Mouse (Mus musculus): ENCODE results near the gene Sema4d. TPM values are rescaled to one million over a fixed set of nuclear protein-coding genes. Genes with fewer than 3 reads are reported as not detected.

Sema4d gene
- polyA plus RNA-seq, 1 experiment from 2014 or later: 10.8 TPM

GRCm38 (mm10) chr13:51756019-51756418 is 37.5 kb downstream of the Sema4d start:
- H3K27ac ChIP-seq: peak overlapping the region; percentile 80
- ATAC-seq: no peak
- H3K4me2 ChIP-seq: peak overlapping the region; percentile 32
- 83% methylated on average over 9 of the region's 9 CpGs for WGBS (ENCODE audit: insufficient replicate concordance)
- peaks cover 85% of the 10 kb centered on the region for H3K4me1 ChIP-seq
- H3K9me3 ChIP-seq (replicated peaks): no peaks in the 10 kb centered on the region
- H3K9ac ChIP-seq: peak overlapping the region; percentile 33; the same call in 1 of the 2 replicates
- H3K4me3 ChIP-seq: no peak overlapping the region
- no peaks in the 10 kb centered on the region for H3K36me3 ChIP-seq
- H3K27me3 ChIP-seq (replicated peaks): no peaks in the 10 kb centered on the region

- Histone ChIP-seq H3K9ac (no peak overlapping the region), H3K27ac (peak overlapping the region; percentile 80)
Observed at GRCm38 (mm10) chr13:51755584-51755983, 38.0 kb downstream of the Sema4d start.

GRCm38 (mm10) chr13:51754559-51755126 is 38.9 kb downstream of the Sema4d start:
- WGBS (ENCODE audit: insufficient replicate concordance): 62% methylated on average over 13 of the region's 13 CpGs
- H3K4me2 ChIP-seq: no peak overlapping the region; the same call in 1 of the 2 replicates
- H3K27me3 ChIP-seq (replicated peaks): no peaks in the 10 kb centered on the region
- ATAC-seq: no peak
- no peaks in the 10 kb centered on the region for H3K9me3 ChIP-seq (replicated peaks)
- peak overlapping the region; percentile 34; the same call in 1 of the 2 replicates for H3K27ac ChIP-seq
- H3K4me3 ChIP-seq: no peak overlapping the region
- no peaks in the 10 kb centered on the region for H3K36me3 ChIP-seq
- peaks cover 94% of the 10 kb centered on the region for H3K4me1 ChIP-seq
- H3K9ac ChIP-seq: 0 out of 2 replicates have a peak overlapping the region, but pooled peaks have one; percentile 8

More at GRCm38 (mm10) chr13:51755584-51755983, 38.0 kb downstream of the Sema4d start:
- ATAC-seq: no peak
- Histone ChIP-seq H3K36me3 (no peaks in the 10 kb centered on the region), H3K4me1 (peaks cover 89% of the 10 kb centered on the region), H3K9me3 (replicated peaks) (no peaks in the 10 kb centered on the region), H3K4me2 (no peak overlapping the region; the same call in 1 of the 2 replicates), H3K4me3 (no peak overlapping the region), H3K27me3 (replicated peaks) (no peaks in the 10 kb centered on the region)
- 79% methylated on average over 7 of the region's 7 CpGs for WGBS (ENCODE audit: insufficient replicate concordance)

- Histone ChIP-seq H3K27me3 (replicated peaks) (no peaks in the 10 kb centered on the region), H3K4me1 (peaks cover 97% of the 10 kb centered on the region), H3K27ac (peak overlapping the region; percentile 47; the same call in 1 of the 2 replicates), H3K4me2 (no peak overlapping the region), H3K9me3 (replicated peaks) (no peaks in the 10 kb centered on the region), H3K4me3 (no peak overlapping the region), H3K9ac (no peak overlapping the region), H3K36me3 (no peaks in the 10 kb centered on the region)
- 64% methylated on average over 5 of the region's 5 CpGs for WGBS (ENCODE audit: insufficient replicate concordance)
- no peak for ATAC-seq
Observed at GRCm38 (mm10) chr13:51753802-51754444, 39.6 kb downstream of the Sema4d start.

- H3K9me3 ChIP-seq (replicated peaks): no peaks in the 10 kb centered on the region
- no peaks in the 10 kb centered on the region for H3K27me3 ChIP-seq (replicated peaks)
- H3K4me1 ChIP-seq: peaks cover 100% of the 10 kb centered on the region
- no peak overlapping the region for H3K4me3 ChIP-seq
- peak overlapping the region; percentile 47 for H3K27ac ChIP-seq
- no peak for ATAC-seq
- no peak overlapping the region; the same call in 1 of the 2 replicates for H3K9ac ChIP-seq
- 69% methylated on average over 6 of the region's 6 CpGs for WGBS (ENCODE audit: insufficient replicate concordance)
- no peak overlapping the region for H3K4me2 ChIP-seq
- H3K36me3 ChIP-seq: no peaks in the 10 kb centered on the region
Observed at GRCm38 (mm10) chr13:51753168-51753465, 40.4 kb downstream of the Sema4d start.

DNA sequence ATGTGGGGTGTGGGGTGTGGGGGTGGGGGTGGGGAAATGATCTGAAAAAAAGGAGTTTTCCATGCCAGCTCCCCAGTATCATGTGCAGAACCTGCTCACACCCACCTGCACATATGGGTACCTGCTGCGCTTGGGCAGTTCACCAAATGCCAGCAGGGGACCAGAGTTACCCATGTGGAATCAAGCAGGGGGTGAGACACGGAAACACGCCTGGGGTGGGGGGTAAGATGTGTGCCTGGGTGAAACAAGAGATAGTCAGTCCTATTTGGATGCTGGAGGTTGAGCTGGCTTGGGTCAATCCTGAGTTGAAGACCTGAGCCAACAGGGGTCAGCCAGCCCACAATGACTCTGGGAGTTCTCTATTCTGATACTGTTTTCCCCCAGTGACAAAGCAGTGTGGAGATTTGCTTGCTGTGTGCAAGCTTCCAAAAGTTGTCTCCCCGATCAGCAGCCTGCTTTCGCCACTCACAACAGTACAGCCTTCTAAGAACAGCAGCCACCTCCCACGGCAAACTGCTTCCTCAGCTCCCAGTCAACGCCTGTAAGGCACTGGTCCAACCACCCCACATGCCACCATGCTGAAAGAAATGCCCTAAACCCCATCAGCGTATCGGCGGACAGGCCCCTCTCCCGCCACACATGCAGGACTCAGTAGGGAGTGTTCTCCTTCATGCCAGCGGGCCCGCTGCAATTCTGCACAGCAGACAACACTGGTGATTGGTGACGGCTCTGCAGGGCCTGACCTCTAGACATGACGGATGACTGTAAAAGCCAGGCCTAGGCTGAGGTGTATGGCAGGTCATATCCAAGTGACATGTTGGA is 41.0 kb downstream of the Sema4d start:
- no peak for ATAC-seq
- Histone ChIP-seq H3K27ac (peak overlapping the region; percentile 47; the same call in 1 of the 2 replicates), H3K4me2 (no peak overlapping the region)

DNA sequence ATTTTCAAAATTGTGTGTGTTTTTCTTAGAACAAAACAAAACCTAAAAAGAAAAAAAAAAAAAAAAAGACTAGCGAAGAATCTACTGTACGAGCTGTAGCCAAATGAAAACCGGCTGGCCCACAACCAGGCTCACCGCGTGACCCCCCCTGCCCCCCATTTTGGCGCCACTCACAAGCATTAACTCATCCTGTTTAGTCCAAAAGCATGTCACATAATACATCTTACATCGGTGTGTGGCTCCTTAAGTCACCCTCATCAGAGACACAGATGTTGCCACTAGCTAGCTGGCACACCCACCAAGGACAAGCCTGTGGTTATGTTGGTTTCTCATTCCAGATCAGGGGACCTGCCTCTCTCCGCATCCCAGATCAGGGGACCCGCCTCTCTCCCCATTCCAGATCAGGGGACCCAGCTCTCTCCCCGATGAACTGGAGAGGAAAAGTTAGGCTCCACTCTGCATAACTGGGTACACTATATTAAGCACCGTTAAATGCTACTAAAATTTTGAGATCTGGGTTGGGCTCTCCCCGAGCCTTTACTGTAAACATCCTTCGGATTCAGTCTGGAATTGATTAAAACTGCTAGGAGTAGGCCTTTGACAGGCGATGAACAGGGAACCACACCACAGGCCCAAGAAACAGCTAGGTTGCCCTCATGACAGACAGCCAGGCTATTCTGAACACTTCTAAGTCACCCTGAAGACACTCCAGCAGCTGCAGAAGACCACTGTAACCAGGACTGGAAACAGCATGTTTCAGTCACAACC is 43.8 kb downstream of the Sema4d start:
- no peaks in the 10 kb centered on the region for H3K27me3 ChIP-seq (replicated peaks)
- 76% methylated on average over 14 of the region's 14 CpGs for WGBS (ENCODE audit: insufficient replicate concordance)
- H3K36me3 ChIP-seq: no peaks in the 10 kb centered on the region
- no peak overlapping the region for H3K4me2 ChIP-seq
- H3K4me1 ChIP-seq: peaks cover 100% of the 10 kb centered on the region
- ATAC-seq: no peak
- peak overlapping the region; percentile 72 for H3K27ac ChIP-seq
- H3K9ac ChIP-seq: no peak overlapping the region
- H3K4me3 ChIP-seq: no peak overlapping the region
- H3K9me3 ChIP-seq (replicated peaks): no peaks in the 10 kb centered on the region

More for the DNA sequence above, 41.0 kb downstream of the Sema4d start:
- H3K9ac ChIP-seq: no peak overlapping the region; the same call in 1 of the 2 replicates
- no peak overlapping the region for H3K4me3 ChIP-seq
- H3K36me3 ChIP-seq: no peaks in the 10 kb centered on the region
- WGBS (ENCODE audit: insufficient replicate concordance): 72% methylated on average over 15 of the region's 15 CpGs
- H3K9me3 ChIP-seq (replicated peaks): no peaks in the 10 kb centered on the region
- no peaks in the 10 kb centered on the region for H3K27me3 ChIP-seq (replicated peaks)
- H3K4me1 ChIP-seq: peaks cover 100% of the 10 kb centered on the region

DNA sequence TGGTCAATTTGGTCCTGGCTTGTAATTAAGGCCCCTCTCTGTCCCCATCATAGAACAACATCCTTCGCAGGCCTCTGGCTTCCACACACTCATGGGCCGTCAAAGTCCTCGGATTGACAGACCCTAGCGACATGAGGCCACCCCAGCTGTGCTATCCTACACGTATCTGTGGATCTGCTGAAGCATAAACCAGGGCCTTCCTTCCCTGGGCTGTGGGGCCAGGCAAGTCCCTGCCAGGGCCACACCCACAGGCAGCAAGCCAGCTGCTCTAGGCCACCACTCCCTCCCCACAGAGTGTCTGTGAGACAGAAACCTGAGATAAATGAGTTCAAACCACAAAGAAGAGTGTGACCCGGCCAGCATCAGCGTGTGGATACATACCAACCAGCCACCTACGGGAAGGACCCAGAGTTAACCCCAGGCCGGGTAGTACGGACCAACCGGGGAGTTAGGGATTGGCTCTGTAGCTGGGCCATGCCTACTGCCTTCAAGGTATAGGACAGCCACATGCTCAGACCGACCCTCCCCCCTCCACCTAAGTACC is 45.5 kb downstream of the Sema4d start:
- Histone ChIP-seq H3K4me2 (peak overlapping the region; percentile 49), H3K27ac (peak overlapping the region; percentile 72), H3K9me3 (replicated peaks) (no peaks in the 10 kb centered on the region), H3K36me3 (no peaks in the 10 kb centered on the region), H3K4me1 (peaks cover 100% of the 10 kb centered on the region), H3K4me3 (no peak overlapping the region), H3K27me3 (replicated peaks) (no peaks in the 10 kb centered on the region), H3K9ac (peak overlapping the region; percentile 37)
- peak; percentile 95 for ATAC-seq
- WGBS (ENCODE audit: insufficient replicate concordance): 18% methylated on average over 12 of the region's 12 CpGs

DNA sequence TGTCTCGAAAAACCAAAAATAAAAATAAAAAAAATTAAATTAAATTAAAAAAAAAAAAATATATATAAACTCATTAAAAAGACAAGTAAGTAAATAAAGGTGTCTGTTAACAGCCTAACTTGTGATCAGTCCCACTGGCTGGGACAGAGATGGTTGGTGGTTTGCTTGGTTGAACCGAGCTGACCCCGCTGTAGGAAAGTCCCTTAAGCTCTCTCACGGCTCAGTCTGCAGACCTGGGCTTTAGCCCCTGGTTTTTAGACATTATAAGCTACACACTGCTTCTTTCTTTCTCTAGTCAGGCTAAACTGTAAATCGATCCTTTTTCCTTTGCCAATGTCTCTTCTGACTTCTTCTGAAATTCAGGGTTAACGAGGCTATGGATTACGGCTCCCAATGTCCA is 46.5 kb downstream of the Sema4d start:
- no peak overlapping the region for H3K4me3 ChIP-seq
- no peaks in the 10 kb centered on the region for H3K27me3 ChIP-seq (replicated peaks)
- H3K4me1 ChIP-seq: peaks cover 100% of the 10 kb centered on the region
- H3K9ac ChIP-seq: peak overlapping the region; percentile 37
- H3K36me3 ChIP-seq: no peaks in the 10 kb centered on the region
- 78% methylated on average over 7 of the region's 7 CpGs for WGBS (ENCODE audit: insufficient replicate concordance)
- peak overlapping the region; percentile 71 for H3K27ac ChIP-seq
- H3K4me2 ChIP-seq: 0 out of 2 replicates have a peak overlapping the region, but pooled peaks have one; percentile 49
- ATAC-seq: no peak
- H3K9me3 ChIP-seq (replicated peaks): no peaks in the 10 kb centered on the region

GRCm38 (mm10) chr13:51745862-51746261 is 47.7 kb downstream of the Sema4d start:
- Histone ChIP-seq H3K4me2 (peak overlapping the region; percentile 34), H3K9ac (peak overlapping the region; percentile 31; the same call in 1 of the 2 replicates), H3K27me3 (replicated peaks) (no peaks in the 10 kb centered on the region), H3K4me1 (peaks cover 100% of the 10 kb centered on the region), H3K4me3 (no peak overlapping the region), H3K36me3 (no peaks in the 10 kb centered on the region), H3K9me3 (replicated peaks) (no peaks in the 10 kb centered on the region), H3K27ac (peak overlapping the region; percentile 77)
- ATAC-seq: peak; percentile 69
- WGBS (ENCODE audit: insufficient replicate concordance): 14% methylated on average over 5 of the region's 5 CpGs

DNA sequence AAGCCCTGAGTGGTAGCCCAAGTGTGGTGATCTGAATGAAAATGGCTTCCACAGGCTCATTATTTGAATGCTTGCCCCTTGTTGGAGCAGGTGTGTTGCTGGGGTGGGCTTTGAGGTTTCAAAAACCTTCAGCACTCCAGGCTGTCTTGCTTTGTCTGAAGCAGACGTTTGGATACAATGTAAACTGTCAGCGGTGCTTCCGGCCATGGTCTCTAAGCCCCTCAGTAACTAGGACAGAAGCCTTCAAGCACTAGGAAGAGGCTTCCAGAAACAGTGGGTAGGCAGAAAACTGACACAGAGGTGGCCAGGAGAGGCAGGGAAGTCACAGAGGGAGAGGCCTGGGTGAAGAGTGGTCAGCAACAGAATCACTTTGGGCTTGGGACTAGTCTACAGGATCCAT is 49.7 kb downstream of the Sema4d start:
- Histone ChIP-seq H3K9ac (no peak overlapping the region), H3K27ac (peak overlapping the region; percentile 62), H3K4me2 (no peak overlapping the region), H3K4me3 (no peak overlapping the region), H3K27me3 (replicated peaks) (no peaks in the 10 kb centered on the region), H3K4me1 (peaks cover 100% of the 10 kb centered on the region), H3K9me3 (replicated peaks) (no peaks in the 10 kb centered on the region), H3K36me3 (no peaks in the 10 kb centered on the region)
- no peak for ATAC-seq
- 79% methylated on average over 3 of the region's 3 CpGs for WGBS (ENCODE audit: insufficient replicate concordance)
